Mouse (Mus musculus) kidney, adult 2 months (tissue): Measurements from ENCODE around the gene Epb41l4b. TPM values are rescaled to one million over a fixed set of nuclear protein-coding genes. Genes with fewer than 3 reads are reported as not detected.

Experiments used
- DNase-seq: peaks from one replicate; pipeline ENCODE4 v3.0.0; 2021
- H3K27ac ChIP-seq: fragments of 200-500 bp; 2 replicates; pipeline ENCODE4 v1.5.1; 2012; ENCODE audit warnings: low read depth, low read length, control low read depth, inconsistent platforms; ENCODE audit not compliant: insufficient read depth
- H3K27me3 ChIP-seq: fragments of 200-500 bp; replicated peaks from 2 replicates; pipeline ENCODE4 v1.6.1; 2012; ENCODE audit warnings: mild to moderate bottlenecking, moderate library complexity, low read length, inconsistent platforms; ENCODE audit not compliant: control insufficient read depth, insufficient read depth
- H3K36me3 ChIP-seq: fragments of 200-500 bp; 2 replicates; pipeline ENCODE4 v1.6.1; 2012; ENCODE audit warnings: mild to moderate bottlenecking, moderate library complexity, low read length, inconsistent platforms; ENCODE audit not compliant: control insufficient read depth, insufficient read depth
- H3K4me1 ChIP-seq: fragments of 200-500 bp; 2 replicates; pipeline ENCODE4 v1.6.1; 2011; ENCODE audit warnings: low read length; ENCODE audit not compliant: control insufficient read depth, insufficient read depth
- H3K4me3 ChIP-seq: fragments of 200-500 bp; 2 replicates; pipeline ENCODE4 v1.5.1; 2011; ENCODE audit warnings: mild to moderate bottlenecking, low read depth, low read length, control low read depth; ENCODE audit not compliant: insufficient read depth
- CTCF ChIP-seq: fragments of 200-500 bp; conservative IDR thresholded peaks from 2 replicates; pipeline ENCODE4 v1.5.1; 2011; ENCODE audit warnings: low read depth, mild to moderate bottlenecking, control low read depth, low read length, moderate library complexity, mixed read lengths; ENCODE audit not compliant: insufficient read depth, insufficient read length
- POLR2A ChIP-seq: fragments of 200-500 bp; IDR thresholded peaks from one replicate; pipeline ENCODE4 v1.6.1; 2011; ENCODE audit warnings: low read depth, low read length, control low read depth
- WGBS: fragments of 180-500 bp; shearing (Covaris S2); methylation state at CpG from one replicate; pipeline ENCODE4 v1.1.7; 2018; 5-methylcytosine and 5-hydroxymethylcytosine counted together
- polyA plus RNA-seq: library from polyadenylated mRNA; depleted of rRNA; stranded (reverse); fragments of >200 nt; gene quantifications from 2 replicates; pipeline ENCODE4 v1.2.3, GENCODE M21; 2012

The Epb41l4b gene
- polyA plus RNA-seq, 1 experiment, result 15.8 TPM

DNA sequence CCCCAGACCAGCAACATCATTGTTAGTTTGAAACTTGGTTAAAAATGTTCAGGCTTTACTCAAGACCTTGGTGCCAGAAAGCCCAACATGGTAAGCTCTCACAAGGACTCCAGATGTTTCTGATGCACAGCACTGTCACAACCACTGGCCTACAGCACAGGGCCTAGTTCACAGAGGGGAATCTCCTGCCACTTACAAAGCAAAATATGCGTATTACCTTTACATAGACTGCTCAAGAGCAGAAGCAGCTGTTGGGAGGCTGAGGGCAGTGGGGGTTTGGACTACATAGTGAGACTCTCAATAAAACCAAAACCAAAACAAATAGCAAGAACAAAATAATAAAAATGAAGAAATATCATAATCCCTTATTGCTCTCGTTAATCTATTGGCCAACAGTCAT, 141.8 kb downstream of the Epb41l4b start:
- 96% methylated on average over 2 of the region's 2 CpGs for WGBS
- H3K27me3 ChIP-seq, result no peaks in the 10 kb centered on the region
- no peaks in the 10 kb centered on the region for H3K4me1 ChIP-seq
- H3K4me3 ChIP-seq, result no peak overlapping the region
- H3K36me3 ChIP-seq, result no peaks in the 10 kb centered on the region
- TF ChIP-seq POLR2A (no peak), CTCF (no peak)
- no peak for DNase-seq
- H3K27ac ChIP-seq, result no peak overlapping the region

GRCm38 (mm10) chr4:56993331-56993730, 149.9 kb downstream of the Epb41l4b start:
- TF ChIP-seq POLR2A, result no peak
- TF ChIP-seq CTCF, result no peak
- no peak overlapping the region for H3K4me3 ChIP-seq
- H3K4me1 ChIP-seq, result no peaks in the 10 kb centered on the region
- 83% methylated on average over 7 of the region's 7 CpGs for WGBS
- H3K27me3 ChIP-seq, result no peaks in the 10 kb centered on the region
- no peak overlapping the region for H3K27ac ChIP-seq
- H3K36me3 ChIP-seq, result no peaks in the 10 kb centered on the region
- DNase-seq, result no peak

- no peak overlapping the region for H3K27ac ChIP-seq
- H3K4me1 ChIP-seq, result no peaks in the 10 kb centered on the region
- H3K27me3 ChIP-seq, result no peaks in the 10 kb centered on the region
- no peak for TF ChIP-seq CTCF
- TF ChIP-seq POLR2A, result no peak
- no peaks in the 10 kb centered on the region for H3K36me3 ChIP-seq
- 77% methylated on average over 2 of the region's 2 CpGs for WGBS
- no peak overlapping the region for H3K4me3 ChIP-seq
- no peak for DNase-seq
These were observed 151.3 kb downstream of the Epb41l4b start for GRCm38 (mm10) chr4:56991951-56992350.

- Histone ChIP-seq H3K4me1 (no peaks in the 10 kb centered on the region), H3K27ac (no peak within 1 kb of the TSS), H3K27me3 (no peaks in the 10 kb centered on the region), H3K36me3 (no peaks in the 10 kb centered on the region), H3K4me3 (no peak within 1 kb of the TSS)
- WGBS, result 1% methylated on average over 44 of the region's 44 CpGs
- TF ChIP-seq POLR2A (no peak), CTCF (no peak)
- no peak for DNase-seq
These were observed 153.0 kb downstream of the Epb41l4b start, which contains the start of gene Frrs1l for GRCm38 (mm10) chr4:56990215-56990584. Gene Frrs1l (minus strand): TSS chr4:56990391.

- Histone ChIP-seq H3K4me3 (no peak overlapping the region), H3K4me1 (no peaks in the 10 kb centered on the region)
- DNase-seq, result no peak
These were observed 153.6 kb downstream of the Epb41l4b start for GRCm38 (mm10) chr4:56989431-56990214.

GRCm38 (mm10) chr4:56965586-56966179, 177.6 kb downstream of the Epb41l4b start:
- Histone ChIP-seq H3K27me3 (no peaks in the 10 kb centered on the region), H3K27ac (no peak overlapping the region), H3K4me1 (no peaks in the 10 kb centered on the region), H3K4me3 (no peak overlapping the region), H3K36me3 (no peaks in the 10 kb centered on the region)
- TF ChIP-seq POLR2A (no peak), CTCF (no peak)
- 50% methylated on average over 7 of the region's 7 CpGs for whole genome bisulfite sequencing
- no peak for DNase-seq

More at GRCm38 (mm10) chr4:56989431-56990214, 153.6 kb downstream of the Epb41l4b start:
- Histone ChIP-seq H3K27ac (no peak overlapping the region), H3K36me3 (no peaks in the 10 kb centered on the region), H3K27me3 (no peaks in the 10 kb centered on the region)
- 9% methylated on average over 45 of the region's 45 CpGs for WGBS
- TF ChIP-seq CTCF (no peak), POLR2A (no peak)

- TF ChIP-seq CTCF (no peak), POLR2A (no peak)
- Histone ChIP-seq H3K4me3 (no peak overlapping the region), H3K4me1 (no peaks in the 10 kb centered on the region), H3K27ac (no peak overlapping the region), H3K27me3 (no peaks in the 10 kb centered on the region), H3K36me3 (no peaks in the 10 kb centered on the region)
- 88% methylated on average over 6 of the region's 6 CpGs for WGBS
- DNase-seq, result no peak
These were observed 179.6 kb downstream of the Epb41l4b start for GRCm38 (mm10) chr4:56963687-56964086.
